In genomic region chr16:36688076-36688475, GRCm38 (mm10) we compare ENCODE assay signal across 26 mouse cellular contexts. TPM values are rescaled to one million over a fixed set of nuclear protein-coding genes. Genes with fewer than 3 reads are reported as not detected.
"Had no signal": no experiment of that assay in that cellular context is flagged by ENCODE, and none has a peak within 500 bp of the region (broad histone marks: within the 10 kb centered on the region; RNA-seq: fewer than 3 reads in every experiment).

No protein-coding gene starts in this region.

- H3K27me3 ChIP-seq: heart, embryonic 15.5 days; intestine, embryonic 15.5 days had no signal

- DNase-seq: gastrocnemius, adult 2 months; gastrocnemius, postnatal 10 days; gastrocnemius, postnatal 25 days; heart, postnatal 14 days; heart, postnatal 36 days; kidney, adult 18-20 months; kidney, adult 8-10 months; kidney, postnatal 10 days; kidney, postnatal 25 days; kidney, postnatal 4 days; left cerebral cortex, postnatal 4 days had no signal

- H3K9me3 ChIP-seq: heart, embryonic 13.5 days; heart, embryonic 15.5 days; hindbrain, embryonic 13.5 days; hindbrain, embryonic 15.5 days; intestine, embryonic 15.5 days; limb, embryonic 13.5 days; limb, embryonic 15.5 days; liver, embryonic 12.5 days had no signal

- H3K4me1 ChIP-seq: heart, embryonic 13.5 days; heart, embryonic 15.5 days; hindbrain, embryonic 13.5 days; hindbrain, embryonic 15.5 days; intestine, embryonic 15.5 days; limb, embryonic 13.5 days; limb, embryonic 15.5 days; liver, embryonic 12.5 days had no signal

- H3K4me2 ChIP-seq: heart, embryonic 11.5 days; heart, embryonic 13.5 days; heart, embryonic 15.5 days; hindbrain, embryonic 13.5 days; hindbrain, embryonic 15.5 days; intestine, embryonic 15.5 days; limb, embryonic 13.5 days; limb, embryonic 15.5 days; liver, embryonic 12.5 days had no signal

- H3K36me3 ChIP-seq: heart, embryonic 13.5 days; heart, embryonic 15.5 days; hindbrain, embryonic 13.5 days; hindbrain, embryonic 15.5 days; intestine, embryonic 15.5 days; limb, embryonic 13.5 days; limb, embryonic 15.5 days; liver, embryonic 12.5 days had no signal

- H3K27ac ChIP-seq: gastrocnemius, adult 2 months; heart, embryonic 13.5 days; heart, embryonic 15.5 days; hindbrain, embryonic 13.5 days; hindbrain, embryonic 15.5 days; hindbrain, postnatal 0 days; intestine, embryonic 15.5 days; layer of hippocampus, adult 2 months; limb, embryonic 13.5 days; limb, embryonic 15.5 days; liver, embryonic 12.5 days; liver, embryonic 14.5 days had no signal

- H3K9ac ChIP-seq: heart, embryonic 13.5 days; heart, embryonic 15.5 days; hindbrain, embryonic 13.5 days; hindbrain, embryonic 15.5 days; intestine, embryonic 15.5 days; limb, embryonic 13.5 days; limb, embryonic 15.5 days; liver, embryonic 12.5 days; liver, embryonic 14.5 days had no signal

- H3K4me3 ChIP-seq: gastrocnemius, adult 2 months; heart, embryonic 13.5 days; heart, embryonic 15.5 days; hindbrain, embryonic 13.5 days; hindbrain, embryonic 15.5 days; intestine, embryonic 15.5 days; layer of hippocampus, adult 2 months; limb, embryonic 13.5 days; limb, embryonic 15.5 days; liver, embryonic 12.5 days had no signal

RNA-seq across cellular contexts. Expression of gene Ildr1, which starts 5.7 kb away (rescaled TPM):
- total RNA-seq: gastrocnemius, postnatal 4 days; granulocyte monocyte progenitor cell, adult 5-6 weeks; heart, postnatal 36 days had no signal
- polyA plus RNA-seq: heart, embryonic 11.5 days; heart, postnatal 0 days had no signal
